ENCODE assay signal across 8 mouse cellular contexts in genomic region chr9:53829866-53830209, GRCm38 (mm10). TPM values are rescaled to one million over a fixed set of nuclear protein-coding genes. Genes with fewer than 3 reads are reported as not detected.
DNase-seq lines count a peak whose midpoint lies in the region; ATAC-seq and TF ChIP-seq lines count a peak whose summit lies in the region.

No protein-coding gene starts in this region.

- intact Hi-C loops in left cerebral cortex, adult 2 months (cut with DNase I) = loop anchor here (2.0 to 10.0 kb wide), 3 partner anchors 42 to 285 kb away; no protein-coding TSS in a partner anchor
- intact Hi-C loops in left cerebral cortex, postnatal 14 days (cut with DNase I) = loop anchor here (2.0 to 10.0 kb wide), 4 partner anchors 47 to 157 kb away; partner anchors contain the start of genes Cul5 and Rab39

- no peaks in the 10 kb centered on the region for H3K27me3 ChIP-seq in embryonic facial prominence, embryonic 15.5 days
- H3K27me3 ChIP-seq in intestine, embryonic 16.5 days (replicated peaks; ENCODE audit: control insufficient read depth, insufficient read depth, low read length) = no peaks in the 10 kb centered on the region
- peaks cover 4% of the 10 kb centered on the region for H3K27me3 ChIP-seq in neural tube, embryonic 13.5 days
- no peaks in the 10 kb centered on the region for H3K27me3 ChIP-seq in thymus, adult 2 months (ENCODE audit: control insufficient read depth, insufficient read depth, low read length)

- H3K4me1 ChIP-seq in embryonic facial prominence, embryonic 15.5 days = no peaks in the 10 kb centered on the region; the same call in 1 of the 2 replicates
- H3K4me1 ChIP-seq in intestine, embryonic 16.5 days (ENCODE audit: control insufficient read depth, insufficient read depth, low read length) = 0 out of 2 replicates have a peak, but pooled peaks cover 4% of the 10 kb centered on the region
- peaks cover 3% of the 10 kb centered on the region; the same call in 1 of the 2 replicates for H3K4me1 ChIP-seq in neural tube, embryonic 13.5 days (replicated peaks)
- H3K4me1 ChIP-seq in thymus, adult 2 months (replicated peaks; ENCODE audit: control insufficient read depth, insufficient read depth, low read length) = no peaks in the 10 kb centered on the region

- ATAC-seq in embryonic facial prominence, embryonic 15.5 days (ENCODE audit: insufficient number of reproducible peaks, low FRiP score, low TSS enrichment, low read depth) = no peak
- ATAC-seq in intestine, embryonic 16.5 days = peak; percentile 23; the same call in 1 of the 2 replicates
- peak; percentile 62 for ATAC-seq in neural tube, embryonic 13.5 days (ENCODE audit: low read depth)

- TF ChIP-seq POLR2A in thymus, adult 2 months (IDR thresholded peaks at IDR 0.05; ENCODE audit: control insufficient read depth, extremely low read depth, insufficient read depth, low read length, poor library complexity) = no peak

- no peak for TF ChIP-seq CTCF in left cerebral cortex, adult 2 months (IDR thresholded peaks at IDR 0.05)
- TF ChIP-seq CTCF in thymus, adult 2 months (IDR thresholded peaks at IDR 0.05; ENCODE audit: borderline replicate concordance, control insufficient read depth, extremely low read depth, insufficient read depth, low read length, poor library complexity) = no peak

- peak in 1 of 2 experiments; percentile 32 for DNase-seq in left cerebral cortex, adult 2 months (ENCODE audit: extremely low spot score in 1 of 2, low spot score in 2 of 2)
- no peak for DNase-seq in left cerebral cortex, postnatal 14 days (ENCODE audit: low spot score in 2 of 2)
- no peak for DNase-seq in cerebellum, adult 9-10 months
- no peak for DNase-seq in thymus, adult 2 months
- no peak for DNase-seq in spleen, postnatal 14 days (ENCODE audit: low spot score in 2 of 2)

- no peaks in the 10 kb centered on the region for H3K9me3 ChIP-seq in embryonic facial prominence, embryonic 15.5 days (replicated peaks)
- no peaks in the 10 kb centered on the region for H3K9me3 ChIP-seq in intestine, embryonic 16.5 days (ENCODE audit: control insufficient read depth, low read length)
- no peaks in the 10 kb centered on the region for H3K9me3 ChIP-seq in neural tube, embryonic 13.5 days

- WGBS in embryonic facial prominence, embryonic 15.5 days = 31% methylated on average over 2 of the region's 2 CpGs
- 27% methylated on average over 2 of the region's 2 CpGs for WGBS in intestine, embryonic 16.5 days
- 26% methylated on average over 2 of the region's 2 CpGs for WGBS in neural tube, embryonic 13.5 days
- WGBS in thymus, adult 2 months = 47% methylated on average over 2 of the region's 2 CpGs

- H3K36me3 ChIP-seq in embryonic facial prominence, embryonic 15.5 days = no peaks in the 10 kb centered on the region
- no peaks in the 10 kb centered on the region for H3K36me3 ChIP-seq in intestine, embryonic 16.5 days (ENCODE audit: control insufficient read depth, insufficient read depth, low read length)
- H3K36me3 ChIP-seq in neural tube, embryonic 13.5 days = no peaks in the 10 kb centered on the region
- H3K36me3 ChIP-seq in thymus, adult 2 months (ENCODE audit: control insufficient read depth, insufficient read depth, low read length) = no peaks in the 10 kb centered on the region

- H3K4me2 ChIP-seq in embryonic facial prominence, embryonic 15.5 days (replicated peaks) = peak overlapping the region; percentile 55
- peak overlapping the region; percentile 47 for H3K4me2 ChIP-seq in intestine, embryonic 16.5 days (ENCODE audit: low read depth, low read length)
- peak overlapping the region; percentile 52 for H3K4me2 ChIP-seq in neural tube, embryonic 13.5 days

- peak overlapping the region; percentile 51 for H3K4me3 ChIP-seq in left cerebral cortex, adult 2 months
- peak overlapping the region; percentile 49 for H3K4me3 ChIP-seq in embryonic facial prominence, embryonic 15.5 days (replicated peaks)
- peak overlapping the region; percentile 44 for H3K4me3 ChIP-seq in intestine, embryonic 16.5 days (ENCODE audit: low read length)
- H3K4me3 ChIP-seq in neural tube, embryonic 13.5 days = peak overlapping the region; percentile 41
- no peak overlapping the region for H3K4me3 ChIP-seq in thymus, adult 2 months (ENCODE audit: control insufficient read depth, insufficient read depth, low read length)

- peak overlapping the region; percentile 74 for H3K27ac ChIP-seq in left cerebral cortex, adult 2 months
- no peak overlapping the region; the same call in 1 of the 2 replicates for H3K27ac ChIP-seq in embryonic facial prominence, embryonic 15.5 days (replicated peaks)
- H3K27ac ChIP-seq in intestine, embryonic 16.5 days (ENCODE audit: low read length) = no peak overlapping the region
- H3K27ac ChIP-seq in neural tube, embryonic 13.5 days (replicated peaks) = peak overlapping the region; percentile 83
- no peak overlapping the region for H3K27ac ChIP-seq in thymus, adult 2 months (ENCODE audit: control insufficient read depth, insufficient read depth, low read length)

- peak overlapping the region; percentile 31; the same call in 1 of the 2 replicates for H3K9ac ChIP-seq in embryonic facial prominence, embryonic 15.5 days
- H3K9ac ChIP-seq in intestine, embryonic 16.5 days (ENCODE audit: low read depth, low read length) = peak overlapping the region; percentile 38
- H3K9ac ChIP-seq in neural tube, embryonic 13.5 days = peak overlapping the region; percentile 67

RNA-seq across cellular contexts. Expression of gene Sln, which starts 20.1 kb away (rescaled TPM):
- total RNA-seq in left cerebral cortex, adult 2 months (2021) = not detected
- not detected for total RNA-seq in left cerebral cortex, postnatal 14 days (2021)
- 72.5 and 86.0 TPM in 2 replicates for polyA plus RNA-seq in embryonic facial prominence, embryonic 15.5 days (2015; fragmentation: Nextera tagmentation; extraction: Ambion mirVana)
- polyA plus RNA-seq in intestine, embryonic 16.5 days (2015; fragmentation: Nextera tagmentation; extraction: Ambion mirVana) = 0.92 and 1.0 TPM in 2 replicates
- polyA plus RNA-seq in neural tube, embryonic 13.5 days (2015; fragmentation: Nextera tagmentation; extraction: Ambion mirVana) = 3.1 and 7.5 TPM in 2 replicates
- polyA plus RNA-seq in thymus, adult 2 months (2012; rRNA removed) = 7.7 and 32.0 TPM in 2 replicates

RNA-seq across cellular contexts. Expression of gene Slc35f2, which starts 58.5 kb away (rescaled TPM):
- 1 to 10 TPM; 2.8 to 3.1 TPM for total RNA-seq in left cerebral cortex, adult 2 months (2021)
- 1 to 10 TPM; 4.5 to 5.2 TPM for total RNA-seq in left cerebral cortex, postnatal 14 days (2021)
- polyA plus RNA-seq in embryonic facial prominence, embryonic 15.5 days (2015; fragmentation: Nextera tagmentation; extraction: Ambion mirVana) = 6.4 and 6.7 TPM in 2 replicates
- 28.0 and 28.8 TPM in 2 replicates for polyA plus RNA-seq in intestine, embryonic 16.5 days (2015; fragmentation: Nextera tagmentation; extraction: Ambion mirVana)
- polyA plus RNA-seq in neural tube, embryonic 13.5 days (2015; fragmentation: Nextera tagmentation; extraction: Ambion mirVana) = 16.3 and 17.0 TPM in 2 replicates
- polyA plus RNA-seq in thymus, adult 2 months (2012; rRNA removed) = 6.6 and 6.9 TPM in 2 replicates

Comparison
In these comparisons a context has a peak if more than half of its experiments do, and no peak if none do; other contexts are left out.
1. H3K27ac ChIP-seq: peak in left cerebral cortex, adult 2 months (single experiment) and neural tube, embryonic 13.5 days (single experiment); none in embryonic facial prominence, embryonic 15.5 days (single experiment), intestine, embryonic 16.5 days (single experiment) and thymus, adult 2 months (single experiment).
2. Peak in every context shown above with its lines, with median percentiles within 50 percentile points of each other: H3K4me2 ChIP-seq and H3K9ac ChIP-seq.